Mouse (Mus musculus): ENCODE measurements at regions not wholly inside any gene's neighbourhood (a gene's known extent, or its start where the extent isn't known, plus 50 kb on each side); places are given as distances from the start of the nearest gene placed in this dataset.

DNA sequence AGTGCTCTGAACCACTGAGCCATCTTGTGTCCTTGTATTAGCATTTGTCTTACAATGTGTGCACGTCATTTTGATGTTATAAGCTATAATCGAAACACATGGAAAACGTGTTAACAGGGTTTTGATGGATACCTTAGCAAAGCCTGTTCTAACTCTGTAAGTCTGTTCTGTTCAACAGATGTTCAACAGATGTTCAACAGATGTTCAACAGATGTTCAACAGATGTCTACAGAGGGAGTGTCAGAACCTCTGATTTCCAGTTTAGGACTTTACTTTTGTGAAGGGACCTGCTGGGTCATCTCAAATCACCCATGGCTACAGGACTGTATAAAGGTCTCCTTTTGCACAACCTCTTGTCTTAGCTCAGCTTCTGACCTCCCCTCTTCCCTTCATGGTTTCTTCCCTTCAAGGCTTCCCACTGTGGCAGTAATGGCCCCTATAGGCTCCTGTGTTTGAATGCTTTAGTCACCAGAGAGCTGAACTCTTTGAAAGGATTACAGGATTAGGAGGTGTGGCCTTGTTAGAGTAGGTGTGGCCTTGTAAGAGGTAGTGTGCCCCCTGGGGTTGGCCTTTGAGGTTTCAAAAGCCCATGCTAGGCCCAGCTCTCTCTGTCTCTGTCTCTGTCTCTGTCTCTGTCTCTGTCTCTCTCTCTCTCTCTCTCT, 66.8 kb upstream of the Lsm14a start:
- no peaks in the 10 kb centered on the region for H3K4me1 ChIP-seq (ENCODE audit: insufficient read depth, low read length)
- no peak for ATAC-seq (ENCODE audit: low FRiP score, low TSS enrichment)
- no peak overlapping the region for H3K4me2 ChIP-seq (replicated peaks; ENCODE audit: low read depth, low read length)
- H3K4me3 ChIP-seq (ENCODE audit: low read length) = no peak overlapping the region
- no peaks in the 10 kb centered on the region for H3K9me3 ChIP-seq (ENCODE audit: low read length)
- no peaks in the 10 kb centered on the region for H3K27me3 ChIP-seq (ENCODE audit: insufficient read depth, low read length)
- H3K9ac ChIP-seq (replicated peaks; ENCODE audit: low read length) = no peak overlapping the region
- H3K36me3 ChIP-seq (ENCODE audit: insufficient read depth, low read length) = no peaks in the 10 kb centered on the region
- WGBS = 81% methylated on average over 3 of the region's 3 CpGs
- H3K27ac ChIP-seq (ENCODE audit: low read length) = no peak overlapping the region

GRCm38 (mm10) chr7:34458851-34459250, 65.7 kb upstream of the Lsm14a start:
- H3K27me3 ChIP-seq (ENCODE audit: insufficient read depth, low read length) = no peaks in the 10 kb centered on the region
- H3K9ac ChIP-seq (replicated peaks; ENCODE audit: low read length) = no peak overlapping the region
- no peak overlapping the region for H3K4me2 ChIP-seq (replicated peaks; ENCODE audit: low read depth, low read length)
- H3K4me3 ChIP-seq (ENCODE audit: low read length) = no peak overlapping the region
- 92% methylated on average over 4 of the region's 4 CpGs for WGBS
- no peak for ATAC-seq (ENCODE audit: low FRiP score, low TSS enrichment)
- H3K4me1 ChIP-seq (ENCODE audit: insufficient read depth, low read length) = no peaks in the 10 kb centered on the region
- no peak overlapping the region for H3K27ac ChIP-seq (ENCODE audit: low read length)
- no peaks in the 10 kb centered on the region for H3K9me3 ChIP-seq (ENCODE audit: low read length)
- no peaks in the 10 kb centered on the region for H3K36me3 ChIP-seq (ENCODE audit: insufficient read depth, low read length)

GRCm38 (mm10) chr7:34448364-34448763, 55.2 kb upstream of the Lsm14a start:
- H3K27me3 ChIP-seq (ENCODE audit: insufficient read depth, low read length) = no peaks in the 10 kb centered on the region
- H3K4me1 ChIP-seq (ENCODE audit: insufficient read depth, low read length) = no peaks in the 10 kb centered on the region
- H3K9me3 ChIP-seq (ENCODE audit: low read length) = no peaks in the 10 kb centered on the region
- no peaks in the 10 kb centered on the region for H3K36me3 ChIP-seq (ENCODE audit: insufficient read depth, low read length)
- no peak overlapping the region for H3K4me3 ChIP-seq (ENCODE audit: low read length)
- no peak overlapping the region for H3K27ac ChIP-seq (ENCODE audit: low read length)
- H3K9ac ChIP-seq (replicated peaks; ENCODE audit: low read length) = no peak overlapping the region
- no peak for ATAC-seq (ENCODE audit: low FRiP score, low TSS enrichment)
- no peak overlapping the region for H3K4me2 ChIP-seq (replicated peaks; ENCODE audit: low read depth, low read length)
- WGBS = 80% methylated on average over 2 of the region's 2 CpGs

GRCm38 (mm10) chr7:34444263-34444662, 51.1 kb upstream of the Lsm14a start:
- WGBS = 55% methylated on average over 17 of the region's 17 CpGs

More at GRCm38 (mm10) chr7:34444263-34444662, 51.1 kb upstream of the Lsm14a start:
- H3K4me1 ChIP-seq (ENCODE audit: insufficient read depth, low read length) = no peaks in the 10 kb centered on the region
- H3K9me3 ChIP-seq (ENCODE audit: low read length) = no peaks in the 10 kb centered on the region
- H3K4me3 ChIP-seq (ENCODE audit: low read length) = no peak overlapping the region
- H3K27me3 ChIP-seq (ENCODE audit: insufficient read depth, low read length) = no peaks in the 10 kb centered on the region
- H3K36me3 ChIP-seq (ENCODE audit: insufficient read depth, low read length) = no peaks in the 10 kb centered on the region
- H3K27ac ChIP-seq (ENCODE audit: low read length) = no peak overlapping the region
- H3K4me2 ChIP-seq (replicated peaks; ENCODE audit: low read depth, low read length) = no peak overlapping the region
- H3K9ac ChIP-seq (replicated peaks; ENCODE audit: low read length) = no peak overlapping the region
- no peak for ATAC-seq (ENCODE audit: low FRiP score, low TSS enrichment)

All from kidney, embryonic 16.5 days (tissue).